Mouse (Mus musculus): ENCODE data around the gene Fam205c.
"Not testable (repeated sequence)": the region's sequence is repeated elsewhere in the genome, so short reads cannot be mapped to it uniquely, and the experiment has no call there.

Fam205c gene

GRCm38 (mm10) chr4:42876586-42877291 is 2.7 kb upstream of the Fam205c start:
- peak; percentile 63 for DNase-seq

GRCm38 (mm10) chr4:42872746-42873435 is 1.1 kb downstream of the Fam205c start:
- no peak for DNase-seq

- no peak for DNase-seq
Measured at GRCm38 (mm10) chr4:42872151-42872550, 1.9 kb downstream of the Fam205c start.

- peak; percentile 12 for DNase-seq
Measured at GRCm38 (mm10) chr4:42870748-42871147, 3.3 kb downstream of the Fam205c start.

GRCm38 (mm10) chr4:42868193-42868592 is 5.8 kb downstream of the Fam205c start:
- DNase-seq, result no peak

GRCm38 (mm10) chr4:42867390-42867789 is 6.6 kb downstream of the Fam205c start:
- DNase-seq, result no peak

GRCm38 (mm10) chr4:42863487-42863886 is 10.5 kb downstream of the Fam205c start:
- DNase-seq, result not testable (repeated sequence)

- not testable (repeated sequence) for DNase-seq
Measured at GRCm38 (mm10) chr4:42860483-42860882, 13.6 kb downstream of the Fam205c start.

GRCm38 (mm10) chr4:42856671-42857070 is 17.4 kb downstream of the Fam205c start, which contains the start of gene Gm12394:
Gm12394 (minus strand) TSS chr4:42856771.
- not testable (repeated sequence) for DNase-seq

GRCm38 (mm10) chr4:42853788-42854187 is 20.2 kb downstream of the Fam205c start, which contains the start of gene Fam205a1:
Fam205a1 (minus strand) TSS chr4:42853888.
- DNase-seq, result not testable (repeated sequence)
